8 mouse cellular contexts compared by ENCODE assay signal in the genomic region with DNA sequence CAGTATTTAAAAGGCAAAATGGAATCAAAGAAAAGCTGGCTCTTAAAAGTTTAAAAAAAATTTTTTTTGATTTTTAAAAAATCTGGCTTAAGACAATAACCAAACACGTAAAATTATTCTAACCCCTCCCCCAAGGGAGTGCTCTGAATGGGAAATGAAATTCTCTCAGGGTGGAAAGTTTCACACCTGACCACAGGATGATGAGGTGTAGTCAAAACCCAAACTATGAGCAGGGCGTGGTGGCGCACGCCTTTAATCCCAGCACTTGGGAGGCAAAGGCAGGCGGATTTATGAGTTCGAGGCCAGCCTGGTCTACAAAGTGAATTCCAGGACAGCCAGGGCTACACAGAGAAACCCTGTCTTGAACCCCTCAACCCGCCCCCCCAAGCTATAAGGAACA. TPM values are rescaled to one million over a fixed set of nuclear protein-coding genes. Genes with fewer than 3 reads are reported as not detected.
DNase-seq lines count a peak whose midpoint lies in the region; ATAC-seq and TF ChIP-seq lines count a peak whose summit lies in the region.
"Not testable (repeated sequence)": the region's sequence is repeated elsewhere in the genome, so short reads cannot be mapped to it uniquely, and the experiment has no call there.

No protein-coding gene starts in this region.

- peak overlapping the region; percentile 88 for H3K4me3 ChIP-seq in embryonic facial prominence, embryonic 14.5 days (ENCODE audit: low read depth, low read length)
- peak overlapping the region; percentile 88; the same call in 1 of the 2 replicates for H3K4me3 ChIP-seq in heart, adult 2 months
- not testable (repeated sequence) for H3K4me3 ChIP-seq in hindbrain, embryonic 14.5 days (replicated peaks; ENCODE audit: low read length); midbrain, embryonic 15.5 days
- peak overlapping the region; percentile 97 for H3K4me3 ChIP-seq in kidney, embryonic 16.5 days (ENCODE audit: low read length)
- peak overlapping the region; percentile 95 for H3K4me3 ChIP-seq in liver, embryonic 15.5 days (replicated peaks)
- H3K4me3 ChIP-seq in stomach, embryonic 15.5 days (replicated peaks), result peak overlapping the region; percentile 97; the same call in 1 of the 2 replicates

- DNase-seq in CD4-positive helper T cell, adult 2 months (ENCODE audit: low read depth, low spot score), result peak; percentile 67
- DNase-seq in embryonic facial prominence, embryonic 14.5 days (ENCODE audit: low spot score); heart, adult 2 months; hindbrain, embryonic 14.5 days (ENCODE audit: low spot score): not testable (repeated sequence)

- not testable (repeated sequence) for ATAC-seq in embryonic facial prominence, embryonic 14.5 days (ENCODE audit: low read depth); hindbrain, embryonic 14.5 days (ENCODE audit: low FRiP score); kidney, embryonic 16.5 days (ENCODE audit: low FRiP score, low TSS enrichment); liver, embryonic 15.5 days (ENCODE audit: insufficient read depth); midbrain, embryonic 15.5 days (replicated peaks); stomach, embryonic 15.5 days (ENCODE audit: insufficient read depth, low FRiP score, low read depth)

- WGBS in embryonic facial prominence, embryonic 14.5 days, result 87% methylated on average over 7 of the region's 7 CpGs
- 80% methylated on average over 7 of the region's 7 CpGs for WGBS in heart, adult 2 months
- WGBS in hindbrain, embryonic 14.5 days, result 93% methylated on average over 7 of the region's 7 CpGs
- 65% methylated on average over 7 of the region's 7 CpGs for WGBS in kidney, embryonic 16.5 days
- 72% methylated on average over 7 of the region's 7 CpGs for WGBS in liver, embryonic 15.5 days (ENCODE audit: insufficient replicate concordance)
- WGBS in midbrain, embryonic 15.5 days, result 88% methylated on average over 7 of the region's 7 CpGs
- WGBS in stomach, embryonic 15.5 days, result 74% methylated on average over 7 of the region's 7 CpGs

- TF ChIP-seq CTCF in heart, adult 2 months (IDR thresholded peaks at IDR 0.05), result not testable (repeated sequence)

- peaks cover 47% of the 10 kb centered on the region for H3K36me3 ChIP-seq in embryonic facial prominence, embryonic 14.5 days (ENCODE audit: control insufficient read depth, insufficient read depth, low read length)
- peaks cover 34% of the 10 kb centered on the region for H3K36me3 ChIP-seq in heart, adult 2 months (ENCODE audit: control insufficient read depth, insufficient read depth, low read length)
- H3K36me3 ChIP-seq in hindbrain, embryonic 14.5 days (replicated peaks; ENCODE audit: control insufficient read depth, insufficient read depth), result peaks cover 49% of the 10 kb centered on the region
- H3K36me3 ChIP-seq in kidney, embryonic 16.5 days (ENCODE audit: insufficient read depth, low read length), result peaks cover 45% of the 10 kb centered on the region
- peaks cover 48% of the 10 kb centered on the region for H3K36me3 ChIP-seq in liver, embryonic 15.5 days (replicated peaks)
- peaks cover 38% of the 10 kb centered on the region for H3K36me3 ChIP-seq in midbrain, embryonic 15.5 days (replicated peaks)
- peaks cover 42% of the 10 kb centered on the region for H3K36me3 ChIP-seq in stomach, embryonic 15.5 days

- H3K9me3 ChIP-seq in embryonic facial prominence, embryonic 14.5 days (ENCODE audit: control insufficient read depth, low read length); hindbrain, embryonic 14.5 days (ENCODE audit: control insufficient read depth, low read length); kidney, embryonic 16.5 days (ENCODE audit: low read length); liver, embryonic 15.5 days (replicated peaks); midbrain, embryonic 15.5 days; stomach, embryonic 15.5 days: not testable (repeated sequence)

- H3K27ac ChIP-seq in embryonic facial prominence, embryonic 14.5 days (replicated peaks; ENCODE audit: low read depth, low read length); heart, adult 2 months; hindbrain, embryonic 14.5 days; kidney, embryonic 16.5 days (ENCODE audit: low read length); liver, embryonic 15.5 days (replicated peaks); midbrain, embryonic 15.5 days; stomach, embryonic 15.5 days: not testable (repeated sequence)

- not testable (repeated sequence) for TF ChIP-seq EP300 in heart, adult 2 months (IDR thresholded peaks at IDR 0.05; ENCODE audit: insufficient read depth, low read depth, low read length)

- intact Hi-C loops in heart, adult 2 months (cut with DNase I), result loop anchor here (10.0 kb wide), 1 partner anchor 791 kb away; a partner anchor contains a TSS

- not testable (repeated sequence) for TF ChIP-seq POLR2A in heart, adult 2 months (IDR thresholded peaks at IDR 0.05; ENCODE audit: insufficient read depth, low read depth, low read length)

- H3K79me2 ChIP-seq in heart, adult 2 months (replicated peaks; ENCODE audit: control insufficient read depth, insufficient read depth, low read length), result not testable (repeated sequence)

- not testable (repeated sequence) for H3K4me1 ChIP-seq in embryonic facial prominence, embryonic 14.5 days (ENCODE audit: control insufficient read depth, insufficient read depth, low read length); heart, adult 2 months (ENCODE audit: control insufficient read depth, insufficient read depth, low read length); stomach, embryonic 15.5 days
- H3K4me1 ChIP-seq in hindbrain, embryonic 14.5 days (replicated peaks; ENCODE audit: control insufficient read depth, insufficient read depth, low read length), result peaks cover 11% of the 10 kb centered on the region
- H3K4me1 ChIP-seq in kidney, embryonic 16.5 days (ENCODE audit: insufficient read depth, low read length), result peaks cover 18% of the 10 kb centered on the region
- peaks cover 39% of the 10 kb centered on the region for H3K4me1 ChIP-seq in liver, embryonic 15.5 days (replicated peaks)
- H3K4me1 ChIP-seq in midbrain, embryonic 15.5 days, result peaks cover 13% of the 10 kb centered on the region

- H3K27me3 ChIP-seq in embryonic facial prominence, embryonic 14.5 days (replicated peaks; ENCODE audit: control insufficient read depth, insufficient read depth, low read length); heart, adult 2 months (ENCODE audit: control insufficient read depth, insufficient read depth, low read length); hindbrain, embryonic 14.5 days (ENCODE audit: control insufficient read depth, insufficient read depth, low read length); kidney, embryonic 16.5 days (ENCODE audit: insufficient read depth, low read length); midbrain, embryonic 15.5 days (replicated peaks); stomach, embryonic 15.5 days (replicated peaks): not testable (repeated sequence)
- 0 out of 2 replicates have a peak, but pooled peaks cover 12% of the 10 kb centered on the region for H3K27me3 ChIP-seq in liver, embryonic 15.5 days

- H3K4me2 ChIP-seq in embryonic facial prominence, embryonic 14.5 days (ENCODE audit: low read depth, low read length), result peak overlapping the region; percentile 68
- H3K4me2 ChIP-seq in hindbrain, embryonic 14.5 days (replicated peaks), result peak overlapping the region; percentile 72
- H3K4me2 ChIP-seq in kidney, embryonic 16.5 days (replicated peaks; ENCODE audit: low read depth, low read length), result peak overlapping the region; percentile 84
- peak overlapping the region; percentile 69 for H3K4me2 ChIP-seq in liver, embryonic 15.5 days
- peak overlapping the region; percentile 70; the same call in 1 of the 2 replicates for H3K4me2 ChIP-seq in midbrain, embryonic 15.5 days
- peak overlapping the region; percentile 58 for H3K4me2 ChIP-seq in stomach, embryonic 15.5 days

- peak overlapping the region; percentile 99; the same call in 1 of the 2 replicates for H3K9ac ChIP-seq in embryonic facial prominence, embryonic 14.5 days (ENCODE audit: low read depth, low read length)
- not testable (repeated sequence) for H3K9ac ChIP-seq in heart, adult 2 months (ENCODE audit: low read depth, low read length); hindbrain, embryonic 14.5 days; kidney, embryonic 16.5 days (replicated peaks; ENCODE audit: low read length); liver, embryonic 15.5 days; midbrain, embryonic 15.5 days; stomach, embryonic 15.5 days

RNA-seq across cellular contexts. Expression of a gene that starts 1.9 kb away (rescaled TPM):
- polyA plus RNA-seq in embryonic facial prominence, embryonic 14.5 days (2014; fragmentation: Nextera tagmentation; extraction: Ambion mirVana), result 302 and 338 TPM in 2 replicates
- 100 to 1,000 TPM; 320 to 321 TPM for total RNA-seq in heart, adult 2 months (2021)
- polyA plus RNA-seq in heart, adult 2 months (2012; rRNA removed), result 188 and 224 TPM in 2 replicates
- 279 and 312 TPM in 2 replicates for polyA plus RNA-seq in hindbrain, embryonic 14.5 days (2014; fragmentation: Nextera tagmentation; extraction: Ambion mirVana)
- polyA plus RNA-seq in kidney, embryonic 16.5 days (2015; fragmentation: Nextera tagmentation; extraction: Ambion mirVana), result 488 and 497 TPM in 2 replicates
- 105 TPM in 2 replicates for polyA plus RNA-seq in liver, embryonic 15.5 days (2015; fragmentation: Nextera tagmentation; extraction: Ambion mirVana)
- 353 and 354 TPM in 2 replicates for polyA plus RNA-seq in midbrain, embryonic 15.5 days (2015; fragmentation: Nextera tagmentation; extraction: Ambion mirVana)
- polyA plus RNA-seq in stomach, embryonic 15.5 days (2015; fragmentation: Nextera tagmentation; extraction: Ambion mirVana), result 337 and 342 TPM in 2 replicates
